Mouse (Mus musculus) midbrain, embryonic 15.5 days (tissue): ENCODE measurements at regions not wholly inside any gene's neighbourhood (a gene's known extent, or its start where the extent isn't known, plus 50 kb on each side); places are given as distances from the start of the nearest gene placed in this dataset.
A peak's percentile ranks its signal among the peaks of the same experiment; 100 is the strongest.

Experiments used
- ATAC-seq: fragments of 200-750 bp; cut with Nextera tagmentation; replicated peaks from 2 replicates; pipeline ENCODE4 v1.8.0; 2017; ENCODE audit warnings: moderate TSS enrichment
- H3K27ac ChIP-seq: fragments of 300-500 bp; sonication (generic); 2 replicates; pipeline ENCODE4 v1.5.1; 2015; ENCODE audit warnings: mild to moderate bottlenecking, inconsistent platforms
- H3K27me3 ChIP-seq: fragments of 300-500 bp; sonication (generic); replicated peaks from 2 replicates; pipeline ENCODE4 v1.6.1; 2015; ENCODE audit warnings: inconsistent platforms
- H3K36me3 ChIP-seq: fragments of 300-500 bp; sonication (generic); replicated peaks from 2 replicates; pipeline ENCODE4 v1.6.1; 2015; ENCODE audit warnings: inconsistent platforms
- H3K4me1 ChIP-seq: fragments of 300-500 bp; sonication (generic); 2 replicates; pipeline ENCODE4 v1.6.1; 2015; ENCODE audit warnings: inconsistent platforms
- H3K4me2 ChIP-seq: fragments of 300-500 bp; sonication (generic); 2 replicates; pipeline ENCODE4 v1.6.1; 2015; ENCODE audit warnings: inconsistent platforms, mild to moderate bottlenecking, moderate library complexity
- H3K4me3 ChIP-seq: fragments of 300-500 bp; sonication (generic); 2 replicates; pipeline ENCODE4 v1.5.1; 2015; ENCODE audit warnings: mild to moderate bottlenecking, inconsistent platforms
- H3K9ac ChIP-seq: fragments of 300-500 bp; sonication (generic); 2 replicates; pipeline ENCODE4 v1.6.1; 2015; ENCODE audit warnings: mild to moderate bottlenecking, inconsistent platforms
- H3K9me3 ChIP-seq: fragments of 300-500 bp; sonication (generic); 2 replicates; pipeline ENCODE4 v1.6.1; 2016; ENCODE audit warnings: inconsistent platforms
- WGBS: fragments of 180-500 bp; shearing (Covaris S2); methylation state at CpG from one replicate; pipeline ENCODE4 v1.1.7; 2015; ENCODE audit warnings: mixed read lengths; 5-methylcytosine and 5-hydroxymethylcytosine counted together

DNA sequence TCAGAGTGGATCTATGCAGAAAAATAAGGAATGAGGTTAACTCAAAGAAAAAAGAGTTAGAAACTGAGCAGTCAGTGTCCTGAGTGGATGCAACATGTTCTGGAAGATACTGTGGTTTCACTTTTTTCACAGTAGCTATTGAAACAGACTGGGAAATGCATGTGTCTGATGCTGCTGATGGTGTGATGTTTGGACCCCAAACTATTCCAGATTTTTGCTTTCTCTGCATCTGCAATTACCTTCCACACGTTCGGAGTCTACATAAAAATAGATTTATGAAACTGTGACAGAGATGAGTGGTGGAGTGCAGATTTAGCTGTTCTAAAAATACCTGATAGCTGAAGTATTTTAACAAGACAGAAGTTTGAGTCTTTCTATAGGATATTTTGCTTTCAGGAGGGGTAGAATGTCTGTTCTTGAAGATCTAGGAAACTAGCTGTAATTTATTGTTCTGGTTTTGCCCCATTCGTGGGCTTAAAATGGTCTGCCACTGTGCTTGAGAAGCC is 545.3 kb downstream of the Stim2 start:
- H3K4me2 ChIP-seq = no peak overlapping the region
- H3K9ac ChIP-seq = no peak overlapping the region
- H3K27me3 ChIP-seq = no peaks in the 10 kb centered on the region
- H3K27ac ChIP-seq = no peak overlapping the region
- no peak for ATAC-seq
- H3K36me3 ChIP-seq = no peaks in the 10 kb centered on the region
- 80% methylated on average over 3 of the region's 3 CpGs for WGBS
- no peaks in the 10 kb centered on the region for H3K4me1 ChIP-seq
- H3K9me3 ChIP-seq = no peaks in the 10 kb centered on the region
- no peak overlapping the region for H3K4me3 ChIP-seq

DNA sequence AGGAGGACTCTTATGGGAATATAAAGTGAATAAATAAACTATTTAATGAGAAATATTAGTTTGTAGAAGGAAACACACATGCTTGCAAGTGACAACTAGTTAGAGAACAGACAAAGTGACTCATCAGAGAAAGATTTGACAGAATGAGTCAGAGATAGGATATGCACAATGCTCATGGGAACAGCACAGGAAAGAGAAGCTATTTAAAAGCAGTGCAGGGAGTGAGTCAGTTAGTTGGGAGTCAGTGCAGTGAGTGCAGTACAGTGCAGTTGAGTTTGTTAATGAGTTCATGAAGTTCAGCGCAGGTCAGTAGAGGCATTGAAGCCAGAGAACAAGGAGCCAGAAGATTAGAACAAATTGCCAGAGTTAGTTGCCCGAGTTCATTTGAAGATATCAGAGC is 580.2 kb downstream of the Stim2 start:
- Histone ChIP-seq H3K27me3 (no peaks in the 10 kb centered on the region), H3K9ac (no peak overlapping the region), H3K4me1 (no peaks in the 10 kb centered on the region), H3K9me3 (no peaks in the 10 kb centered on the region), H3K4me2 (no peak overlapping the region), H3K27ac (no peak overlapping the region), H3K36me3 (no peaks in the 10 kb centered on the region), H3K4me3 (no peak overlapping the region)
- ATAC-seq = no peak
- 94% methylated on average over 2 of the region's 2 CpGs for WGBS

DNA sequence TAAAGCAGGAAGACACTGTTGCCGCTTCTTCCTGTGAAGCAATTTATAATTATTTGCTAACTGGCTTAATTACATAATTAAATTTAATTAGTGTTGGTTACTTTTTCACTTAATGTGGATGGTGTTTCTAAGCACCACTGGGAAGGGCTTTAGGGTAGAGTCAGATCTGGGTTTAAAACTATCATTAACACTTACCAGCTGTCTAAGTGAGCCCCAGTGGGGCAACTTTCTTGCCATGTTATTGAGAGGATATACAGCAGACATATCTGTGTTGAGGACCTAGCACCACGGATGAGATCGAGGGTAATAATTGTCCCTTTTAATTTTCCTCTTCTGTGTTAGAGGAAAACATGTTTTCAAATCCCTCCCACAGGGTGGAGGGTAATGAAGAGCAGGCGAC is 581.2 kb downstream of the Stim2 start:
- Histone ChIP-seq H3K36me3 (no peaks in the 10 kb centered on the region), H3K4me3 (no peak overlapping the region), H3K27ac (no peak overlapping the region), H3K9ac (no peak overlapping the region), H3K9me3 (no peaks in the 10 kb centered on the region), H3K4me1 (no peaks in the 10 kb centered on the region), H3K27me3 (no peaks in the 10 kb centered on the region), H3K4me2 (no peak overlapping the region)
- no peak for ATAC-seq
- WGBS = 78% methylated on average over 4 of the region's 4 CpGs

GRCm38 (mm10) chr5:54582175-54582574 is 583.9 kb downstream of the Stim2 start:
- ATAC-seq = no peak
- no peak overlapping the region for H3K9ac ChIP-seq

GRCm38 (mm10) chr5:54588332-54589020 is 590.2 kb downstream of the Stim2 start:
- no peaks in the 10 kb centered on the region for H3K4me1 ChIP-seq
- H3K4me3 ChIP-seq = no peak overlapping the region
- no peaks in the 10 kb centered on the region for H3K27me3 ChIP-seq
- ATAC-seq = no peak
- no peak overlapping the region for H3K4me2 ChIP-seq
- WGBS = 66% methylated on average over 2 of the region's 2 CpGs
- no peaks in the 10 kb centered on the region for H3K9me3 ChIP-seq
- H3K27ac ChIP-seq = no peak overlapping the region
- H3K36me3 ChIP-seq = no peaks in the 10 kb centered on the region
- H3K9ac ChIP-seq = no peak overlapping the region

More at GRCm38 (mm10) chr5:54582175-54582574, 583.9 kb downstream of the Stim2 start:
- no peaks in the 10 kb centered on the region for H3K4me1 ChIP-seq
- 81% methylated on average over 2 of the region's 2 CpGs for WGBS
- no peaks in the 10 kb centered on the region for H3K27me3 ChIP-seq
- no peak overlapping the region for H3K4me3 ChIP-seq
- no peak overlapping the region for H3K4me2 ChIP-seq
- H3K27ac ChIP-seq = no peak overlapping the region
- no peaks in the 10 kb centered on the region for H3K9me3 ChIP-seq
- no peaks in the 10 kb centered on the region for H3K36me3 ChIP-seq

DNA sequence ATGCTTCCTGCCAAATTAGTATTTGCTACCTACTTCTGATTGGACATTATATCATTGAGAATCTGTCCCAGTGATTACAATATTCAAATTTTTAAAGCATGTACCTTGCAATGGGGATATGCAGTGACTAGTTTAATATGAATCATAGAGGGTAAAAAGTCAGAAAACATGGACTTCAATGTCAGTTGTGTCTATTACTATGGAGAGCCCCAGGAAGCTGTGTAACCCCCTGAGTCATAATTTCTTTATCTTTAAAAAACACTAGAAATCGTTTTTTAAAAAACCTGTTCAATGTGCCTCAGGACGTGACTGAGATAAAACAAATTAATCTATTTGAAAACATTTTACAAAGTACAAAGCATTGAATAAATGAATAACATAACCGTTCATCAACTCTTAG is 612.7 kb downstream of the Stim2 start:
- Histone ChIP-seq H3K9me3 (no peaks in the 10 kb centered on the region), H3K27ac (no peak overlapping the region), H3K36me3 (no peaks in the 10 kb centered on the region), H3K4me3 (no peak overlapping the region), H3K4me2 (no peak overlapping the region), H3K27me3 (no peaks in the 10 kb centered on the region), H3K9ac (no peak overlapping the region), H3K4me1 (no peaks in the 10 kb centered on the region)
- peak; percentile 75; the same call in 1 of the 2 replicates for ATAC-seq
- 54% methylated on average over 3 of the region's 3 CpGs for WGBS

DNA sequence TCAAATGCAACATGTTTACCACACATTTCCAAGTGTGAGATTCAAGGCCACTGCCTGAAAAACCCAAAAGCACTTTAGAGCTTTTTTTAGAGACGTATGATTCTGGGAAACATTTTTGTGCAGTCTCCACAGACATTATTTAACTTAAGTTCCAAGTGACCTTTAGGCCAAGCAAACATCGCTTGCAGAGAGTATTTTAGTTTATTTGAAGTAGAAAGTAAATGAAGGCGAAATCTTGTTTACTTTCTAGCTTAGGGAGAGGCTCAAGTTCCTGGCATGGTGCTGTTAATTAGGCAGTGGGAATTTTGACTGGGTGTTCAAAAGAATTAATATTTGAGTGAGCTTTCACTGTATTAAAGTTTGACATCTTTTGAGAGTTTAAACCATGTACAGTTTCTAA is 624.4 kb downstream of the Stim2 start:
- 67% methylated on average over 3 of the region's 3 CpGs for WGBS
- no peaks in the 10 kb centered on the region for H3K27me3 ChIP-seq

DNA sequence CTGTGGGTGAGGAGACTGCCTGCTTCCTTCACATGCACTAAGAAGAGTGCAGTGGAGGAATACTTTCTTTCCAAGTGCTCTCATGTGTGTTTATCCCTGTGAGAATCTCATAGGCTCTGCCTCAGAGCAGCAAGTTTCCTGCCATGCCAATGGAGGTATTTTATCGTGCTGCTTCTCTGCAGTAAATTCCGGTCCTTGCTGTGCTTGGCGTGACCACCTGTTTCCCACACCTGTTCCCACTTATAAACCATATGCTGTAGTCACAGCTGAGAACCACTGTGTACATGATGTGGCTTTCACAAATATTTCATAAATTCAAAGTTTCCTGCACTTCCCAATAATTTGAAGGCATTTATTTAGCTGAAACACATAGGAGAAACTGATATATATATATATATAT is 634.0 kb downstream of the Stim2 start:
- Histone ChIP-seq H3K27me3 (no peaks in the 10 kb centered on the region), H3K9ac (no peak overlapping the region), H3K4me3 (no peak overlapping the region), H3K27ac (no peak overlapping the region), H3K4me1 (no peaks in the 10 kb centered on the region), H3K9me3 (no peaks in the 10 kb centered on the region), H3K4me2 (no peak overlapping the region), H3K36me3 (no peaks in the 10 kb centered on the region)
- ATAC-seq = no peak
- 88% methylated on average over 3 of the region's 3 CpGs for WGBS

More for the DNA sequence above, 624.4 kb downstream of the Stim2 start:
- Histone ChIP-seq H3K4me1 (no peaks in the 10 kb centered on the region), H3K36me3 (no peaks in the 10 kb centered on the region), H3K9me3 (no peaks in the 10 kb centered on the region), H3K9ac (no peak overlapping the region), H3K4me3 (no peak overlapping the region), H3K4me2 (no peak overlapping the region), H3K27ac (no peak overlapping the region)
- no peak for ATAC-seq
